Mouse (Mus musculus) kidney, adult 18-20 months (tissue): ENCODE measurements around the gene Grin2c.

Experiments used
- DNase-seq: peaks from one replicate; pipeline ENCODE4 v3.0.0; 2021

The Grin2c gene

GRCm38 (mm10) chr11:115267061-115267883 is at the start of gene Grin2c:
Gene Grin2c (minus strand): TSS chr11:115267243.
- DNase-seq, result no peak

DNA sequence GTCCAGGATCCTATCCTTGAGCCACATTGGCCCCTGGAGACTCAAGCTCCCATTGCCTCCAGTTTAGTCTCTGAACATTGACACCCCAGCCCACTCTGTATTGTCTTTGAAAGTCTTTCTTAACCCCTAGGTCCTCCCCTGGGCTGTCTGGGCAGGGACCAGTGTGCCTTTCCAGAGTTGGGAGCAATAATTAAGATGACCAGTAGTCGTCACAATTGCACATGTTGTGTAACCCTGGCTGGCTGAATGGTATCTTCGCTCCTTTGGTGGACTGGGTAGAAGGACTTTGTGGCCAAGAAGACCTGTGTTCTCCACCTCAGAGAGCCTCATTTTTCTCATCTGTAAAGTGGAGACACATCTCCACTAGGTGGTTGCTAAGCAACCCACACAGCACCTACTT is 47.2 kb upstream of the Grin2c start:
- DNase-seq, result no peak

DNA sequence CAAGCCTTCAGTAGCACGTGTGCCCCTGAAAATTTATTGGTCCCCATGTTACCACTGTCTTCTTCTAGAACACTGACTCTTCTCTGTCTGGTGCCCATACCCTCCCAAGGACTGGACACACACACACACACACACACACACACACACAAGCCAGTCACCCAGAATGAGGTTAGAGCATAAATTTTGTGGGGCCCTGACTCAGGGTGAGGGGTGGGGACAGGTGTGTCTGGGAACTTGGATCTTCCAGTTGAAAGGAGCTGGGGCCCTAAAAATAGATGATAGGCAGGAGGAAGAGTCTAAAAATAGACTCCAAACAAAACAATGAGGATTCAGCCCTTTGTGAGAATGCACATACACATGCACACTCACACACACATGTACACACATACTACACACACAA is 41.7 kb upstream of the Grin2c start:
- DNase-seq, result no peak

DNA sequence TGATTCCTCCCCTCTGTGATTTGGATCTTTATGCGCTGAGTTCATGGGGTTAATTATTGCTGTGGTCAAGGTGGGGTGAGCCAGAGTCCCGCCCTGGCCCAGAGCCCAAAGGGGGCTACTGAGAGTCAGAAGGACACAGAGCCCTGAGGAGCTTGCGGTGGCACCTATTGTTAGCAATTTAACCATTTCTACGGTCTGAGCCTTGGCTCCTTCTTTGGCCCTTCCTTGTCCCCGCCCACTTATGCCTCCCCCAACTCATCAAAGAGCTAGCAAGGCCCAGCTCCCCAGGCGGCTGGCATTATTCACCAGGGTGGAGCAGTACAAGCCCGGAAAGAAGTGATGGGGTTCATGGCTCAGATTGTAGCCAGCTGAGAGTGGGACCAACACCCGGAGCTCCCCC is 39.8 kb upstream of the Grin2c start, which contains the start of gene Otop2:
Gene Otop2 (plus strand): TSS at position 301 of the 400 bp plus-strand sequence.
- no peak for DNase-seq

GRCm38 (mm10) chr11:115303167-115303566 is 36.1 kb upstream of the Grin2c start:
- no peak for DNase-seq

DNA sequence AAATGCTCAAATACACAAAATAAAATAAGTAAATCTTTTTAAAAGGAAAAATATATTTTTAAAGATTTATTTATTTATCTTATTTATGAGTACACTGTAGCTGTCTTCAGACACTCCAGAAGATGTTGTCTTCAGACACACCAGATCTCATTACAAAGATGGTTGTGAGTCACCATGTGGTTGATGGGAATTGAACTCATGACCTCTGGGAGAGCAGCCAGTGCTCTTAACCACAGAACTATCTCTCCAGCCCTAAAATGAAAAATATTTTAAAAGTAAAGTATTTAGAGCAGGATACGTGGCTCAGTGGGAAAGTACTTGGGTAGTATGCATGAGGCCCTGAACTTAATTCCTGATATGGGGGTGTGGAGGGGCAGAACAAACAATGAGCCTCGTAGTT is 34.3 kb upstream of the Grin2c start:
- no peak for DNase-seq

- DNase-seq, result no peak
Measured at GRCm38 (mm10) chr11:115300745-115301144, 33.7 kb upstream of the Grin2c start.

GRCm38 (mm10) chr11:115298160-115298559 is 31.1 kb upstream of the Grin2c start:
- DNase-seq, result no peak

- peak; percentile 76 for DNase-seq
Measured at GRCm38 (mm10) chr11:115297214-115297826, 30.3 kb upstream of the Grin2c start, which contains the start of gene Fads6. Gene Fads6 (minus strand): TSS chr11:115297663.

DNA sequence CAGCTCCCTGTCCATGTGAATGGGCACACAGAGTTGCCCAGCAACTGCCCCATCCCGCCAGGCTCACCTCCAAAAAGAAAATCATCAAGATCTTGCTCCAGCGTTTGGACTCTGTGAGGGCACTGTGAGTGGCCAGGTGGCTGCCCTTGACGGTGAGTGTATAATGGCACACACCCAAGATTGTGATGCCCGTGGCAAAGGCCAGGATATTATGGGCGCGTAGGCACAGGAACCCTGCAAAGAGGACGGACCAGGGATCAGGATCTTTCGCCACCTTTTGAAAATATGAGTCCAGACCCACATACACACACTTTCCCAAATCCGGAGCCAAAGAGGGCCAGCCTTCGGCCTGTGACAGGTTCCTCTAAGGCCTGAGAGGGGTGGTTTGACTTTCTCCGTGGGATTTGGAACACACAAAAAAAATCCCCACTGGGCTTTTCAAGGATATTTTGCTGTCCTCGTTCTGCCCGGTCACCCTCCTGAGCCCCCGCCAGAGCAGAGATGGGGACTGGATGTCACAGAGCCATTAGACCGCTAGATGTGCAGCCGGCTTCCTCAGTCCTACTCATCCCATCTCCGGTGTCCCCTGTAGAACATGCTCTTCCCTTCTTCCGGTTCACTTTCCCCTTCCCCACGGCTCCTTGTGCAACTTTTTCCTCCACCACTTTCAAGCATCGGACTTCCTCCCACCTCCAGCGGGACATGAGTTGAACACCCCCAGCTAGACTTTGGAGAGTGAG is 29.6 kb upstream of the Grin2c start:
- peak; percentile 52 for DNase-seq

DNA sequence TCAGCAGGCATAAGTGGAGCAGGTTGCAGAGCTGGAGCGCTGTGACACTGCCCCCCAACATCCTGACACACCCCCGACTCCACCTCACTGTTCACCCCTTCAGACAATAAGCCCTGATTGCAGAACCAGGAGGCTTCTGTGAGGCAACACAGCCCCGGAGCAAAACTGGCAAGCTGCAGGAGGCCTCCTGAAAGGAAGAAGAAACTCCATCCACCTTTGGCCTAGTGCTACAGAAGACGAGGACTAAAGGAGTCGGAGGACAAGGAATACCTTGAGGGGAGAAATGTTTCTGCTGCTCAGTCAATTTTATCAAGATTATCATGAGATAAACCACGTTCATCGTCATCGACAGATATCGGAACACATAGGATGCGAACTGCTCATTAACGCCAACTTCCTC is 28.9 kb upstream of the Grin2c start:
- no peak for DNase-seq

GRCm38 (mm10) chr11:115292631-115293375 is 25.8 kb upstream of the Grin2c start:
- DNase-seq, result peak; percentile 49

- no peak for DNase-seq
Measured at GRCm38 (mm10) chr11:115291503-115291902, 24.5 kb upstream of the Grin2c start.

DNA sequence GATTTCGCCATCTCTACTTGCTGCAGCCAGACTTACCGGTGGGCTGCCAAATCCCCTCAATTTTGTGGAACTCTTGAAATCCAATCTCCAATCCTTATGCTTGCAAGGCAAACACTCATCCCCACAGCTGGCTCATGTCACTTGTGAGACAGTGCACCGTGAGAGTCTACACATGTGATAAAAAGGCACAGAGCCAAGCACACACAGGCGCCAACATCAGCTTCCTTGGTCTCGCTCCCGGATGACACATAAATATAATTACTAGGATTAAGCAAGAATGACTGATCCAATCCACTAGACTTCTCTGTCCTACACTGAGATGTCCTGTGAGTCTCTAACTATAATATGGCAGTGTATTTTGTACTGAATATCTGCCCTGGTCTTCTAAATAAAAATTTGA is 23.9 kb upstream of the Grin2c start:
- peak; percentile 52 for DNase-seq

DNA sequence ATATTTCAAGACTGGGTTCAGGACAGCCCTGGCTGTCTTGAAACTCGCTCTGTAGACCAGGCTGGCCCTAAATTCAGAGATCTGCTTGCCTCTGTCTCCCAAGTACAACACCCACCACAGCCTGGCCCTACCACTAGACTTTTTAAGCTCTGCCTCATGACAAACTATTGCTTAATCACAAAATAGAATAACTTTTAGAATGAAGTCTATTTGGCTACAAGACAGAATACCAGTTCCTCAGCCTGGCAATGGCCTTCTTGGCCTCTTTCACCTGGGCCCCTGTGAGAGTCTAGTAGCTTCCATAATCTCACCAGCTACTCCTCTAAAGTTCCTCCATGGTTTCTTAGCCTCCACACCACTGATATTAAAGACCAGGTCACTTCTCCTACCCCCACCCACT is 23.3 kb upstream of the Grin2c start:
- no peak for DNase-seq

- no peak for DNase-seq
Measured at GRCm38 (mm10) chr11:115289885-115290284, 22.8 kb upstream of the Grin2c start.

DNA sequence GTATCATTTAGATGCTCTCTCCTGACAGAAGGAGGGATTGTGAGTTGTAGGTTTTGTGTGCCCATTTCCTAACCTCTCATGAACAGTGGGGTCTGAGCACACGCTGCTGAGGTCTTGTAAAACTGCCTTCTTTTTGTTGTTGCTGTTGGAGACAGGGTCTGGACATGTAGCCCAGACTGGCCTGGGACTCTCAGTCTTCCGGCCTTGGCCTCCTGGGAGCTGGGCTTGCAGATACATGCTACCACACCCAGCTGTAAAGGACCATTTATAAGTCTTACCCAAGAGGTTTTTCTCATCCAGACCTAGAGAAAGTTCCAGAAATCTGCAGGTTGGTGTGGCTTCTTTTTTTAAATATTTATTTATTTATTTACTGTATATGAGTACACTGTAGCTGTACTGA is 21.3 kb upstream of the Grin2c start:
- no peak for DNase-seq

DNA sequence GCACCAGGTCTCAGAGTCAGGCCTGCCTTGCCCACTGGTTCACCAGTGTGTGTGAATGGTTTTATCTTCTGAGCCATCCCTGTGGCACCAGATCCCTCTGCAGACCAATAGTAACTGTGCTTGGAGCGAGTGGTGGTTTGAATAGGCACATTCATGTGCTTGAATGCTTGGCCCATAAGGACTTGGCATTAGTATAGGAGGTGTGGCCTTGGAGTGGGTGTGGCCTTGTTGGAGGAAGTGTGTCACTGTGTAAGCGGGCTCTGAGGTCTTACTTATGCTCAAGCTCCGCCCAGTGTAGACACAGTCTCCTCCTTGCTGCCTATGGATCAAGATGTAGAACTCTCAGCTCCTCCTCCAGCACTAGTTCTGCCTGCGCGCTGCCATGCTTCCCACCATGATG is 20.3 kb upstream of the Grin2c start:
- DNase-seq, result no peak

GRCm38 (mm10) chr11:115286201-115286993 is 19.4 kb upstream of the Grin2c start:
- DNase-seq, result no peak

GRCm38 (mm10) chr11:115285282-115285681 is 18.2 kb upstream of the Grin2c start:
- DNase-seq, result no peak

- no peak for DNase-seq
Measured at GRCm38 (mm10) chr11:115283891-115284620, 17.0 kb upstream of the Grin2c start.

- no peak for DNase-seq
Measured at GRCm38 (mm10) chr11:115283486-115283765, 16.4 kb upstream of the Grin2c start.
